Mouse (Mus musculus): ENCODE data around the gene Vmn1r71. TPM values are rescaled to one million over a fixed set of nuclear protein-coding genes. Genes with fewer than 3 reads are reported as not detected.
"Not testable (repeated sequence)": the region's sequence is repeated elsewhere in the genome, so short reads cannot be mapped to it uniquely, and the experiment has no call there.

The Vmn1r71 gene
- total RNA-seq (2021): not detected

DNA sequence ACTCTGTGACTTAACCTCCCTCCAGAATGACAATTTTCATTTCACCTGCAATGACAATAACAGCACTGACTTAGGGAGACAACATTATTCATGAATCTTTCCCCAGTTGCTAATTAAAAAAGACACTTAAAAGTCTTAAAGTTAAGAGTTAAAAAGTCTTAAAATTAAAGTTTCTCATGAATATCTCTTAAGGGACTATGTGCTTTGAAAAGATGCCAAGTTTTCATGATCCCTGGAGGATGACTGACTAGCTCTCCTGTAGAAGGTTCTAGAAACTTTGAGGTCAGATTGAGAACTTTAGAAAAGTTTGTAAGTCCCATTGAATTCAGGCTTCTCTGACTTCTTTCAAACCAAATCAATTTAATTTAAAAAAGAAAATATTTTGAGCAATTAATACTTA, at the start of gene Vmn1r71:
Gene Vmn1r71, minus strand, starts transcription at position 101 of the 400 bp plus-strand sequence.
- no peak for DNase-seq (ENCODE audit: extremely low spot score in 1 of 2, low spot score in 2 of 2)
- intact Hi-C loops (cut with DNase I): no loop called here

GRCm38 (mm10) chr7:10757551-10757950, 3.4 kb upstream of the Vmn1r71 start:
- intact Hi-C loops (cut with DNase I): not testable (repeated sequence)

More at GRCm38 (mm10) chr7:10757551-10757950, 3.4 kb upstream of the Vmn1r71 start:
- DNase-seq (ENCODE audit: extremely low spot score in 1 of 2, low spot score in 2 of 2): not testable (repeated sequence)

Other genes starting within 250 kb of the Vmn1r71 start
- gene Vmn1r68, start 195.9 kb downstream of the Vmn1r71 start, total RNA-seq (2021): not detected
- not detected for gene Vmn1r69, start 140.7 kb downstream of the Vmn1r71 start, total RNA-seq (2021)
- not detected for gene Vmn1r70, start 122.8 kb downstream of the Vmn1r71 start, total RNA-seq (2021)
- not detected for gene Nlrp4b, start 66.6 kb downstream of the Vmn1r71 start, total RNA-seq (2021)
- not detected for gene Zscan4b, start 150.7 kb upstream of the Vmn1r71 start, total RNA-seq (2021)